Mouse (Mus musculus): ENCODE results near the gene Utp4.

DNA sequence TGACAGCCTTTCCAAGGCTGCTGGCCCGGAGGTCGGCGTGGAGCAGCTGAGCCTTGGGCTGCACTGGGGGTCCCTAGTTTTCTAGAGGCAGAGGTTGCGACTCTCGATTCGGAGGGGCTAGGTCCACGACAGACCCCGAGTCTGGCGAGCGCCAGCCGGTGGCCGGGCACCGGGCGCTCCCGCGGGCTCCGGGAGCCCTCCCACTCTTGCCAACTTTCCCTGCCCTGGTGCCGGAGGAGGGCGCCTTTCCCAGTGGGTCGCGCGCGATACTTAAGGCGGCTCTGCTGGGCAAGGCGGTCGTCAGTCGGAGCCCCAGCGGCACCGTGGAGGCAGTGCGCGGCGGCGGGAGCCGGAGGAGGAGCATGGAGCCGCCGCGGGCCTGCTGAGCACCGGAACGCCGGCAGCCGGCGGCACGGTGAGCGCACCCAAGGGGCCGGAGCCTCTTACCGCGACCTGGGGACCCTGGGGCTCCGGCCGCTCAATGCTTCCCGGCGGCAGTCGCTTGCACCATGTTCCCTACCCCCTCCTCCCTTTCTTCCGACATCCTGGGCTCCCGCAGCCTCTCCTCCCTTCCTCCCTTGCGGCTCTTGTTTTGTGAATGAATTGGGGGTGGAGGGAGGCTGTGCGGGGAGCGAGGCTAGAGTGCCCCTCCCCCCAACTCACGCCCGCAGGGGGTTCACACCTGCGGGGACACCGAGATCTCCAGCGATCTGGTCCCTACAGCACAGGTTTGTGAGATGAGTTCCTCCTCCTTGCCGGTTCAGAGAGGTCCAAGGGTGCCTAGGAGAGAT is 22.7 kb upstream of the Utp4 start:
- TF ChIP-seq FLI1 (IDR thresholded peaks at IDR 0.05; ENCODE audit: low read length) (no peak), GATA1 (IDR thresholded peaks at IDR 0.05; ENCODE audit: borderline replicate concordance, low read length) (no peak)

Measured in megakaryocyte, embryonic 14.5 days (primary cell).